Mouse (Mus musculus): ENCODE data around the gene Prdm15.

- TF ChIP-seq MAX (IDR thresholded peaks at IDR 0.05; ENCODE audit: low read length) (no peak), TCF12 (IDR thresholded peaks at IDR 0.05; ENCODE audit: low read depth, low read length) (no peak), UBTF (IDR thresholded peaks at IDR 0.05; ENCODE audit: low read depth, low read length) (no peak), CTCF (conservative IDR thresholded peaks at IDR 0.05 in 1 of 2, IDR thresholded peaks at IDR 0.05 in 1 of 2; ENCODE audit: low read depth in 2 of 2, low read length in 2 of 2) (no peak), ZMIZ1 (IDR thresholded peaks at IDR 0.05; ENCODE audit: low read depth, low read length) (no peak), SMC3 (IDR thresholded peaks at IDR 0.05; ENCODE audit: low read depth, low read length) (no peak), POLR2A (IDR thresholded peaks at IDR 0.05; ENCODE audit: low read depth, low read length) (no peak), ZKSCAN1 (IDR thresholded peaks at IDR 0.05; ENCODE audit: borderline replicate concordance, low read depth, low read length) (no peak), JUND (conservative IDR thresholded peaks at IDR 0.05; ENCODE audit: low read depth, low read length) (no peak), ZNF384 (IDR thresholded peaks at IDR 0.05; ENCODE audit: low read depth, low read length) (no peak), NELFE (IDR thresholded peaks at IDR 0.05; ENCODE audit: low read depth, low read length) (no peak), USF2 (conservative IDR thresholded peaks at IDR 0.05; ENCODE audit: low read depth, low read length) (no peak), USF1 (IDR thresholded peaks at IDR 0.05; ENCODE audit: low read depth, low read length) (no peak)
Observed at GRCm38 (mm10) chr16:97883696-97884095, 32.0 kb upstream of the Prdm15 start.

All from CH12.LX (cell line).